Mouse (Mus musculus): ENCODE results near the gene Ifi206.
"Not testable (repeated sequence)": the region's sequence is repeated elsewhere in the genome, so short reads cannot be mapped to it uniquely, and the experiment has no call there.

Ifi206 gene

DNA sequence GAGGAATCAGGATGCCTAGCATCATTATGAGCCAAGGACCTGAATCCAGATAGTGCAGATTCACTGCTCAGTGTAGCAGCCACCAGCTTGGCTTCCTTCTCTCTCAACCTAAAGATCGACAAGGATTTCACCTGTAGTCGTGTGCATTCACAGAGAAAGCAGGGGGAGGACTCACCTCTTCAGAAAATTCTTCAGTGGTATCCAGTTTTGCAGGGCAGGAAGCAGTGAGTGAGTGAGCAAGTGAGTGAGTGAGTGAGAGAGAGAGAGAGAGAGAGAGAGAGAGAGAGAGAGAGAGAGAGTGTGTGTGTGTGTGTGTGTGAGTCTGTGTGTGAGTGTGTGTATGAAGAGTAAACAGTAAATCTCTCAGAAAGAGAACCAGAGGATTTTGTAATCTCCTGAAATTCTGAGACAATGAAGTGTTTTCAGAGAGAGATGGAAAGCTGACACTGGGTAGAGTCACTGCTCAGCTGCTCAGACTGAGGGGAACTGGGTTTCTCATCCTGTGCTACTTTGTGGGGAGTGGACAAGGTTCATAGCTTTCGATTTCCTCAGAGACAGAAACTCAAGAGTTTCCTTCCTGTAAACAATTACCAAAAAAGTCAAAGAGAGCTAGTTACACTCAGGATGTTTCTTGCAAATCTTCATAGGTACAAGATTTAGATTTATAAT lies at the start of gene Ifi206:
Ifi206 (minus strand) TSS at position 230 of the 669 bp plus-strand sequence.
- not testable (repeated sequence) for DNase-seq (ENCODE audit: low read depth)

DNA sequence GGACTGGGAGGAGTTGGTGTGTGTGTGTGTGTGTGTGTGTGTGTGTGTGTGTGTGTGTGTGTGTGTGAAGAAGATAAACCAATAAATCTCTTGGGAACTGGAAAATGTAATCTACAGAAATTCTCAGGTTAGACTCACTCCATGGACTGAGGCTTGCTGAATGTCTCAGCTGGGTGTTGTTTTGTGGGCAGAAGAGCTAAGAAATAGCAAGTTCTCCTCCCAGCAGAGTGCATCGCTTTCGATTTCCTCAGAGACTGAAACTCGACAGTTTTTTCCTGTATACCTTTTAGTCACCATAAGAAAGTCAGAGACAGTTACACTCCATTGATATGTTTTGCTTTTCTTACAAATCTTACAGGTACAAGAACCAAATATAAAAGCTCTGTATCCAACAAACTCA lies 45.0 kb upstream of the Ifi206 start, which contains the start of gene Ifi214:
Ifi214 (minus strand) TSS at position 167 of the 400 bp plus-strand sequence.
- not testable (repeated sequence) for DNase-seq (ENCODE audit: low read depth)

DNA sequence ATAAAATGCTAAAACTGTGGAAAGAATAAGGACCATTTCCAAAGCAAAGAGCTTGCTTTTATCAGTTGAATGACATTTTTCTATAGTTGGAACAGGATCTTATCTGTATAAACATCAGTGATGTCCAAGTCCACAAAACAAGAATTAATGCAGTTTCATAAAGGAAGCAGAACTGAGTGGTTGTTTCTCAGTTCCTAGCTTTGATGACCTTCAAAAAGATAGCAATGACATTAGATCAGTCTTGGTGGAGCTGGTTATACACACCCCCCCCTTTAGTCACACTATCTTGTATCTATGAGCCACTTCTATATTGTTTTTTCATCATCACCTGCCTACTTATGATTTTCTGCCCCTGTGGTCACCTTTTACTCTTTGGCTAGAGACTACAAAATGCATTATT lies 30.6 kb upstream of the Ifi206 start:
- DNase-seq (ENCODE audit: low read depth), result no peak

GRCm38 (mm10) chr1:173510595-173510994 lies 19.8 kb upstream of the Ifi206 start:
- DNase-seq (ENCODE audit: low read depth), result not testable (repeated sequence)

GRCm38 (mm10) chr1:173491483-173491882 lies 642 bp upstream of the Ifi206 start:
- not testable (repeated sequence) for DNase-seq (ENCODE audit: low read depth)

DNA sequence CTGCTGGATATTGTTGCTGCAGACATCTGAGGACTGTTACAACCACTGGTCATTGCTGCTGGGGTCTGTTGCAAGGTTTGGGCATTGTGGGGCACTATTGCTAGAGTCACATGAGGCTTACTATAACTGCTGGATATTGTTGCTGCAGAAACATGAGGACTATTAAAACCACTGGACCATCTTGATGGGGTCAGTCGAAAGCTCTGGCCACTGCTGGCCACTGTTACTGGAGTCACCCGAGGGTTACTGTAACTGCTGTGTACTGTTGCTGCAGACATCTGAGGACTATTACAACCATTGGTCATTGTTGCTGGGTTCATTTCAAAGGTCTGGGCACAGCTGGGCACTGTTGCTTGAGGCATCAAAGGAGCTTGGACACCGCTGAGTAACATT lies 9.7 kb downstream of the Ifi206 start:
- not testable (repeated sequence) for DNase-seq (ENCODE audit: low read depth)

GRCm38 (mm10) chr1:173480399-173481181 lies 10.3 kb downstream of the Ifi206 start:
- DNase-seq (ENCODE audit: low read depth), result not testable (repeated sequence)

- peak; percentile 27 for DNase-seq (ENCODE audit: low read depth)
These were observed 34.1 kb downstream of the Ifi206 start for GRCm38 (mm10) chr1:173456761-173457160.

GRCm38 (mm10) chr1:173456139-173456754 lies 34.6 kb downstream of the Ifi206 start:
- DNase-seq (ENCODE audit: low read depth), result peak; percentile 83

GRCm38 (mm10) chr1:173451665-173452064 lies 39.2 kb downstream of the Ifi206 start:
- DNase-seq (ENCODE audit: low read depth), result no peak

DNA sequence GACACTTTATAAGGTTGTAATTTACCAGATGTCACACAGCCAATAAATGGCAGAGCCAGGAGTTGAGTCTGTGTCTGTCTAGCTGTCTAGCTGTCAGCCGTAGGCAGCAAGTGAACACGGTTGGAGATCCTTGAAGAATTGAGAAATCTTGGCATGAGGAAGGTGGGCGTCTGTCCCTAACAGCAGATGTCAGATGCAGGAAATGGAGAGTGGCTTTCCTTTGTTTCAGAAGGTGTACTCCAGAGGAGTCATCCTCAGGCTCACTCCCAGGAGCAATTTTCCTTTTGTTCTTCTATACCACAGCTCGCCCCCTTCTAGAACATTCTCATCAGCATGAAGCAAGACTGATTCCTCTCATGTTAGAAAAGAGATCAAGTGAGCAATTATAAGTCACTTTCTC lies 40.2 kb downstream of the Ifi206 start:
- no peak for DNase-seq (ENCODE audit: low read depth)

GRCm38 (mm10) chr1:173447067-173447466 lies 43.8 kb downstream of the Ifi206 start:
- no peak for DNase-seq (ENCODE audit: low read depth)

- DNase-seq (ENCODE audit: low read depth), result no peak
These were observed 47.8 kb downstream of the Ifi206 start for GRCm38 (mm10) chr1:173443061-173443460.

GRCm38 (mm10) chr1:173441210-173441609 lies 49.6 kb downstream of the Ifi206 start:
- no peak for DNase-seq (ENCODE audit: low read depth)

DNA sequence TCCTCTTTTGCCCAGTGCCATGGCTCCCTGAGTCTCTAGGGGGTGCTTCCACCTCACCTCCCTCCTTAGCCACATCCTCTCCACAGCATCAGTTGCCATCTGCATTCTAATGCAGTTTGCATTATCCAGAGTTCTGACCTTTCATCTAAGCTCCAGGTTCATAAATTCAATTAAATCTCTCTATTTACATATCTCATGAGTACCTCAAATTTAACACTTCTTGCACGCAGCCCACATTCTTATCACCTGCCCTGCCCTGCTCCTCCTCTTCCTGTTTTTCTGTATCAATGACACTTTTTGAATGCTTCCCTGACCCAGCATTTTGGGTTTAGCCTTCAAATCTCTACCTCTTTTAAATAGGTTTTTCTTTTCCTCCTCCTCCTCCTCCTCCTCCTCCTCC lies 50.2 kb downstream of the Ifi206 start:
- no peak for DNase-seq (ENCODE audit: low read depth)

DNA sequence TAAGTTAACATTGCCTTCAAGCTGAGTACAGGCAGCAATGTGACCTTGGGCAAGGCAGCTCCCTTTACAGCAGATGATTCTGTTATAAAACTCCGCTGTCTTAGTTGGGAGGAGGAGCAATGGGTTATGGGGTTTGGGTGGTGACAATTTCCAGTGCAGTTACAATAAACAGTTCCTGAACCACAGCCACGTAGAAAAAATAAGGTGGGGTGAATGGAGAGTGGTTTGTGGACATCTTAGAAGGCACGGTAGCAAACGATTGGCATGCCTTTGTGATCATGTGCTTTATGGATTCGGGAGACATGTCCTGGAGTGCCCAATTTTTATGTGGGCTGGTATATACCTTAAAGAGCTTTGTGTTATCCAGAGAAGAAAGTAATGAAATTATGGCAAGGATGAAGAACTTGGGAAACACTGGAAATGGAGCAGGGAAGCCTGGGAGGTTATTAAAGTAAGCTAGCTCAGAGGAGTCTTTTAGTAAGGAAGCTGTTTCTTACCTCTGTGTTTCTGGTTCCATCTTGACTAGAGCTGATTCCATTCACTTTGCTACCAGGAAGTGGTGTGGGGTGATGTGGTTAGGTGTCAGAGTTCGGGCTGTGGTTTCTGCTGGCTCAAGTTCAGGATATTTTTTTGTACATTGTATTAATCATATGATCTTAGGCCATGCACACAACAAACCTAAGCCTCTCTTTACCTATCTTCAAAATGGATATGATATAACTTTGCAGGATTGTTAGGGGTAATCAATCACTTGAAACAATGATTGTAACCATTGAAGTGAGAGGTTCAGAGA lies 53.5 kb downstream of the Ifi206 start:
- DNase-seq (ENCODE audit: low read depth), result no peak

DNA sequence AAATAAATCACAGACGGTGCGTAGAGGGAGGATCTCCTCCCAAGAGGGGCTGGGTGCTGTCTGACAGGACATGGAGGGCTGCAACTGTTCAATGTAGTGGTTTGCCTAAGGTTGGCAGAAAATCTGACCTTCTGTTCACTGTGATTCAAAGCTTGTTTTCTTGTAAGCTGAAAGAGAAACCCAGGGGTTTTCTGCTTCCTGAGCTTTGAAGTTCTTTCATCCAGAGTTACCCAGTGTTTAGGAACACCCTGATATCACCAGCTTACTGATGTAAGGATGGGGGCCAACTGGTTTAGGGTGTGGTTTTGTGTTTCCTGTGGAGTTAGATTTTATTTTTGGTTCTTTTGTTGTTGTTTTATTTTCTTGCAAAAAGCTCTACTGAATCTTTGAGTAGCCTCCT lies 58.4 kb downstream of the Ifi206 start:
- no peak for DNase-seq (ENCODE audit: low read depth)

GRCm38 (mm10) chr1:173429995-173430699 lies 60.7 kb downstream of the Ifi206 start:
- no peak for DNase-seq (ENCODE audit: low read depth)

- no peak for DNase-seq (ENCODE audit: low read depth)
These were observed 63.5 kb downstream of the Ifi206 start for GRCm38 (mm10) chr1:173427385-173427784.

GRCm38 (mm10) chr1:173426345-173426744 lies 64.5 kb downstream of the Ifi206 start:
- no peak for DNase-seq (ENCODE audit: low read depth)

- DNase-seq (ENCODE audit: low read depth), result no peak
These were observed 70.5 kb downstream of the Ifi206 start for GRCm38 (mm10) chr1:173420374-173420773.
